In genomic region chr10:84903742-84904141, GRCm38 (mm10) we compare ENCODE assay signal across 7 mouse cellular contexts. TPM values are rescaled to one million over a fixed set of nuclear protein-coding genes. Genes with fewer than 3 reads are reported as not detected.
DNase-seq lines count a peak whose midpoint lies in the region; ATAC-seq and TF ChIP-seq lines count a peak whose summit lies in the region.

No protein-coding gene starts in this region.

- DNase-seq in left cerebral cortex, adult 2 months (ENCODE audit: extremely low spot score in 1 of 2, low spot score in 2 of 2): no peak
- no peak for DNase-seq in left cerebral cortex, postnatal 10 days (ENCODE audit: extremely low spot score in 1 of 2, low spot score in 2 of 2)
- DNase-seq in adrenal gland, postnatal 14 days: peak; percentile 66
- DNase-seq in layer of hippocampus, adult 9-11 months: peak; percentile 44
- DNase-seq in gastrocnemius, postnatal 4 days (ENCODE audit: low spot score in 2 of 2): no peak

- H3K36me3 ChIP-seq in forebrain, embryonic 12.5 days (replicated peaks): peaks cover 38% of the 10 kb centered on the region
- H3K36me3 ChIP-seq in neural tube, embryonic 13.5 days: no peaks in the 10 kb centered on the region; the same call in 1 of the 2 replicates

- WGBS in forebrain, embryonic 12.5 days: 20% methylated on average over 5 of the region's 5 CpGs
- WGBS in neural tube, embryonic 13.5 days: 16% methylated on average over 5 of the region's 5 CpGs

- H3K4me2 ChIP-seq in forebrain, embryonic 12.5 days: no peak overlapping the region
- H3K4me2 ChIP-seq in neural tube, embryonic 13.5 days: peak overlapping the region; percentile 27

- no peak overlapping the region for H3K4me3 ChIP-seq in left cerebral cortex, adult 2 months
- H3K4me3 ChIP-seq in forebrain, embryonic 12.5 days (replicated peaks): no peak overlapping the region
- no peak overlapping the region for H3K4me3 ChIP-seq in neural tube, embryonic 13.5 days

- H3K9ac ChIP-seq in forebrain, embryonic 12.5 days: no peak overlapping the region
- 0 out of 2 replicates have a peak overlapping the region, but pooled peaks have one; percentile 38 for H3K9ac ChIP-seq in neural tube, embryonic 13.5 days

- intact Hi-C loops in left cerebral cortex, adult 2 months (cut with DNase I): loop anchor here (5.0 kb wide), 1 partner anchor 126 kb away; no protein-coding TSS in a partner anchor
- intact Hi-C loops in left cerebral cortex, postnatal 10 days (cut with DNase I): no loop called here

- H3K27ac ChIP-seq in left cerebral cortex, adult 2 months: peak overlapping the region; percentile 55
- H3K27ac ChIP-seq in forebrain, embryonic 12.5 days: 0 out of 2 replicates have a peak overlapping the region, but pooled peaks have one; percentile 53
- H3K27ac ChIP-seq in neural tube, embryonic 13.5 days (replicated peaks): peak overlapping the region; percentile 62

- ATAC-seq in forebrain, embryonic 12.5 days (ENCODE audit: low FRiP score): no peak
- 0 out of 2 replicates have a peak, but pooled peaks have one; percentile 21 for ATAC-seq in neural tube, embryonic 13.5 days (ENCODE audit: low read depth)

- no peak for TF ChIP-seq CTCF in left cerebral cortex, adult 2 months (IDR thresholded peaks at IDR 0.05)

- H3K9me3 ChIP-seq in forebrain, embryonic 12.5 days: no peaks in the 10 kb centered on the region
- no peaks in the 10 kb centered on the region for H3K9me3 ChIP-seq in neural tube, embryonic 13.5 days

- peaks cover 17% of the 10 kb centered on the region for H3K4me1 ChIP-seq in forebrain, embryonic 12.5 days
- peaks cover 30% of the 10 kb centered on the region for H3K4me1 ChIP-seq in neural tube, embryonic 13.5 days (replicated peaks)

- peaks cover 20% of the 10 kb centered on the region for H3K27me3 ChIP-seq in forebrain, embryonic 12.5 days
- no peaks in the 10 kb centered on the region for H3K27me3 ChIP-seq in neural tube, embryonic 13.5 days

RNA-seq across cellular contexts. Expression of gene Ric8b, which starts 13.7 kb away (rescaled TPM):
- 10 to 100 TPM; 57.5 to 57.7 TPM for total RNA-seq in left cerebral cortex, adult 2 months (2021)
- 10 to 100 TPM; 41.5 to 44.7 TPM for total RNA-seq in left cerebral cortex, postnatal 10 days (2021)
- total RNA-seq in adrenal gland, postnatal 14 days (2021): 28.4 and 33.1 TPM in 2 replicates
- polyA plus RNA-seq in forebrain, embryonic 12.5 days (2016; fragmentation: Nextera tagmentation; extraction: Ambion mirVana): 31.0 and 37.0 TPM in 2 replicates
- 48.7 and 54.7 TPM in 2 replicates for polyA plus RNA-seq in neural tube, embryonic 13.5 days (2015; fragmentation: Nextera tagmentation; extraction: Ambion mirVana)
- total RNA-seq in gastrocnemius, postnatal 4 days (2021): 10 to 100 TPM; 44.9 to 50.1 TPM

Comparison
In these comparisons a context has a peak if more than half of its experiments do, and no peak if none do; other contexts are left out.
1. DNase-seq: peak in adrenal gland, postnatal 14 days (single experiment) and layer of hippocampus, adult 9-11 months (single experiment); none in left cerebral cortex, adult 2 months (0 of 2), left cerebral cortex, postnatal 10 days (0 of 2) and gastrocnemius, postnatal 4 days (0 of 2).
2. Peak in every context shown above with its lines, with median percentiles within 50 percentile points of each other: H3K27ac ChIP-seq.